Mouse (Mus musculus) E14TG2a.4 (cell line): ENCODE measurements around the gene Nos2.

ENCODE experiments used
- CTCF ChIP-seq: conservative IDR thresholded peaks from 2 replicates; pipeline ENCODE4 v1.5.1; 2014; ENCODE audit warnings: low read length
- NANOG ChIP-seq: IDR thresholded peaks from 2 replicates; pipeline ENCODE4 v1.6.1; 2014; ENCODE audit warnings: borderline replicate concordance, low read length, mixed read lengths
- POU5F1 ChIP-seq: IDR thresholded peaks from 2 replicates; pipeline ENCODE4 v1.6.1; 2014; ENCODE audit warnings: low read length, borderline replicate concordance

GRCm38 (mm10) chr11:78959841-78960520 is 39.4 kb downstream of the Nos2 start:
- TF ChIP-seq CTCF (peak; percentile 51), NANOG (no peak), POU5F1 (no peak)
